Mouse (Mus musculus) natural killer cell, adult 2 months (primary cell): Measurements from ENCODE around the gene Smtnl2.
"Not testable (repeated sequence)": the region's sequence is repeated elsewhere in the genome, so short reads cannot be mapped to it uniquely, and the experiment has no call there.

Source experiments
- DNase-seq, 2 experiments: peaks; one replicate each; pipeline ENCODE4 v3.0.0; 2022; ENCODE audit warnings: low spot score in 2 of 2

Smtnl2 gene

DNA sequence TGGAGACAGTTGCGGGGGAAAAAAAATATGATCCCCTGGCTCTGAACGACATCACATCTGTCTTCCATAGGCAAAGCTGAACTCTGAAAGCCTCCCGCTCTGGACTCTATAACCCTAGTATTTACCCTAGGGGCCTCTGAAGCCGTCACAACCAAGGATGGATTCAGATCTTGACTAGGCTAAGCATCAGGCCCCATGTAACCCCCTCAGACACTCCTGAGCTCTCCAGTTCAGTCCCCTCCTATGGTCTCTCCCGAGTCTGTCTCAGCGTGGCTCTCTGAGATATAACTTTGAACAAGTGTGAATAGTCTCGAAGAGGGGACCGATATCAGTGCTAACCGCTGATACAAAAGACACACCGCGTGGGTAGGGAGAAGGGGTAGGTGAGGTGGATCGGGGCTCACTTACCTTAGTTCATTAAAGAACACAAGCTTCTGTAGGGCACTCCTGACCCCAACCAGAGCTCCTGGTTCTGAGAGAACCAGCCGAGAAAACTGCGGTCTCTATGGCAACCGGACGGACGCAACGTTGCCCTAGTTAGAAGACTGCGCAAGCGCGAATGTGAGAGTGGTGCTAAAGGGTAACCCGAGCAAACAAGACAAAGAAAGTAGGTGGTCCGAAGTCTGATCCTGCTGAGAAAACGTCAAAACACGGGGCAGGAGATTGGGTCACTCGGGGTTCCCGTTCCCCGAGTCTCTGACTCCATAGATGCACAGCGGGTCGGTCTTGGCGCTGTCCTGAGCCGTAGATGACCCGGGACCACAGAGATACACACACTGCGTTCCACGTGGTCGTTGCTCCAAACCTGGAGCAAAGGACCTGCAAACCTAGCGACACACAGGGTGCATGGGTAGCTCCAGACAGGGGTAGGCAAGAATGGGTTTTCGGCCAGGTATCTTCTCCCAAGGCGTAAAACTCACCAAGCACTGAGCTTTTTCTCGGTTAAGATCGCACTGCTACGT lies 49.8 kb downstream of the Smtnl2 start:
- peak; percentile 28 to 37 for DNase-seq

- peak; percentile 49 to 74 for DNase-seq
Observed at GRCm38 (mm10) chr11:72354971-72355728, 56.4 kb downstream of the Smtnl2 start.

GRCm38 (mm10) chr11:72353186-72353585 lies 58.3 kb downstream of the Smtnl2 start:
- DNase-seq: no peak

- no peak for DNase-seq
Observed at GRCm38 (mm10) chr11:72352272-72352671, 59.2 kb downstream of the Smtnl2 start.

DNA sequence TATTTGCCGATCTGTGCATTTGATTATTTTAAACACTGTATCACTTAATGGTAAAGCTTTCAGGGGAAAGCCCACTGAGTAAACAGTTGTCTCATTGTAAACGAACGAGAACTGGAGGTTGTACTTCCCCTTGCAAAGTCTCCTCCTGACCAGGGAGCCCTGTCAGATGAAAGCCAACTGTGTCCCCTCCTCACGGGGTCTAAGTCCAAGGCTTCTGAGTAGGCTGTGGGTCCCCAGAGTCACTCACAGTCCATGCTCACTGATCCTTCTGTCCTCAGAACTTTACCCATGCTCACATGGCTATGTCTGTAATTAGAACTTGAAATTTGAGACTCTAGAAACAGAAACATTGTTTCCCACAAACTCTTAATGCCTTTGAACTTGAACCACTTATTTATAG lies 61.9 kb downstream of the Smtnl2 start:
- no peak for DNase-seq

DNA sequence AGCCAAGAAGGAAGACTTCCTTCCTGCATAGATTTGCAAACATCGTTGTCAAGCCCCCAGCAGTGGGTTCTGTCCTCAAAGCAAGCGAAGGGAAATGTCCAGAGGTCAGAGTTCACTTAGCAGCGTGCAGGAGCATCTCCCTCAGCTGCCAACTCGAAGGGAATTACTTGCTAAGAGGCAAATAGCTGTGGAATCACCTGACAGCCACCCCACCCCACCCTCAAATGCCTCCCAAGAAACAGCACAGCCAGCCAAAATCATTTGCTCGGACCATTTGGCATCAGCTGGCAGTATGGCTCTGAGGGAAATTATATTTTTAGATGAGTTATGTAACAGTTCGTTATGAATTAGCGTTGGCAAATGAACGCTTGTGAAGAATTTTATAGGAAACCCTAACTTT lies 62.5 kb downstream of the Smtnl2 start:
- DNase-seq: no peak

DNA sequence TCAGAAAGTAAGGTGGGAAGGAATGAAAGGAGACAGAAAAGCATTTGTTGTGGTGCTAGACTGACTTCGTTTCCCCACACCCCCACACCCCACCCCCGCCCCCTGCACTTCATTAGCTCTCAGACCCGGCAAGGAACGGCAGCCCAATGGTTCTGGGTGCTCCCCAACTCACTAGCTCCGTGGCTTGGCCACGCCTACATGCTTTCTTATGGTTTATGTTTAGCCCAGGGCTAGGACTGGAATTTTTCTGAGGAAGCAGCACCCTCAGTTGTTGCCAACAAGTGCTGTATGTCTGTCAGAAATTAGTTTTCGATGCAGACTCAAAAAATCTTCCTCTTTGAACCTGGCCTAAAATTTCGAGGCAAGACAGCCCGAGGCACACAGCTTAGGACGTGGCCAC lies 63.0 kb downstream of the Smtnl2 start:
- DNase-seq: no peak

GRCm38 (mm10) chr11:72344486-72344885 lies 67.0 kb downstream of the Smtnl2 start:
- no peak for DNase-seq

DNA sequence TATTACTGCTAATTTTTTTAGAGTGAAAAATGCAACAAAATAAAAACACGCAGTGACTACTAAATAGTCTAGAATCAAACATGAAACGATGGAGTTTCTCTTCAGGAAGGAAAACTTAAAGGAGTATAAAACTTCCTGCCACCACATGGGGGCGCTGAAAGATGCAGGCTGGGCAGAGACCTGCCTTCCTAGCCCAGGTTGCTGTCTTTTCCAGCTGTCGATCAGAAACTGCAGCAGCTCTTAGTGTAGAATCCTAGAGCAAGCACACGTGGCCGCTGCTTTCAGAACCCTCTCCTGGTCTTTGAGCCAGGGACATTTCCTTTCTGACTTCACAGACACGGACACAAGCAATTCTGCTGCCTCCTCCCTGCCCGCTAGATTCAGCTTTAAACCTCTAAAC lies 67.6 kb downstream of the Smtnl2 start:
- DNase-seq: peak in 1 of 2 experiments; percentile 18

DNA sequence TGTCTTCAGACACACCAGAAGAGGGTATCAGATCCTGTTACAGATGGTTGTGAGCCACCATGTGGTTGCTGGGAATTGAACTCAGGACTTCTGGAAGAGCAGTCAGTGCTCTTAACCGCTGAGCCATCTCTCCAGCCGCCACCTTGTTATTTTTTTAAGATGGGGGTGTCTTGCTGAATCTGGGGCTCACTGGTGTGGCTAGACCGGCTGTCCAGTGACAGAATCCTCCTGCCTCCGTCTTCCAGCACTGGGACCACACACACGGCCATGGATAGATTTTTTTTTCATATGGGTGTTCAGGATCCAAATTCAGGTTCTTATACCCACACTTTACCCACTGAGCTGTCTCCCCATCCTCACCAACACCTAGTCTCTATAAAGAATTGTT lies 68.3 kb downstream of the Smtnl2 start:
- DNase-seq: not testable (repeated sequence)

DNA sequence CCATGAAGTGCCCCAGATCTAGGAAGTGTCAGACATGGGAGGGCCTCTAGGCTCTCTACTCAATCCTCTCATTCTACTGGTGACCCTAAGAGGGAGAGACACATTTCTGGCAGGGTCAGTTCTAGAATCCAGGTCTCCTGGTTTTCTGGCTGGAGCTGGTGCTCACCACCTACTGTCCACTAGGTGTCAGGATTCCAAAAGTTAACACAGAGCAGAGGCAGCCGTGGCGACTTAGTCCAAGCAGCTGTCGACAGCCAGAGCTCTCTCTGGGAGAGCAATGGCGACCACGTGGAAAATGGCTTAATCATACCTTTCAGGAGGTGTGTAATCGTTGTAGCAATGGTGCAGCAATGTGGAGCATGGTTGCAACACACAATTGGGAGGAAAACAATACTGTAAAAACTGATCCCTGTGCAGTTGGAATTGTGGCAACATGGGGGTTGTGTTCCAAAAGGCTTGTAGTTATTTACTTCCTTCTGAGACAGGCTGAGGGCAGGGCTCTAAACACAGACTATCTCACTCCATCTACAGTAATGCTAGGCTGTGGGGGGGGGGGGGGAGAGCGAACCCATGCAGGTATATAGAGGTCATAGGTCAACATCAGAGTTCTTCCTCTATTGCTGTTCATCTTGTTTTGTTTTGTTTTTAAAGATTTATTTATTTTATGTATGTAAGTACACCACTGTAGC lies 68.8 kb downstream of the Smtnl2 start:
- DNase-seq: peak in 1 of 2 experiments; percentile 26

DNA sequence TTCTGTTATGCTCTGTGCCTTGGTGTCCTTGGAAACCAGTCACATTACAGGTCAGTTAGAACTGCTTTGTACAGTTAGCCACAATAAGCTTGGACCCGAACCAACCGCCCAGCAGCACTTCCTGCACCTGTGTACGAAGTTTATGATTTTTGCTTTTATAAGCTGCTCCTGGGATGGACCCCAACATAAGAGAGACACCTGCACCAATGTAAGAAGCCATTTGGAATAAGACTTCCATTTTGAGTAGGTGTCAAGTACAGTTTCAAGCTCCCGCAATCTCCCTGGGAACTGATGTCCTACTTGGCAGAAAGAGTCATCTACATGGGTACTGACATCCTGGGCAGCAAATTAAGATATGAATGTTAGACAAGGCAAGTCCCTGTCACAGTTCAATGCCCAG lies 71.8 kb downstream of the Smtnl2 start:
- DNase-seq: no peak
